Mouse (Mus musculus) mesoderm, embryonic 11.5 days (tissue): ENCODE measurements around the gene Cbx8.

Source experiments
- DNase-seq: peaks from one replicate; pipeline ENCODE4 v3.0.0-alpha.2; 2012; ENCODE audit warnings: low read depth, low spot score

Gene Cbx8

DNA sequence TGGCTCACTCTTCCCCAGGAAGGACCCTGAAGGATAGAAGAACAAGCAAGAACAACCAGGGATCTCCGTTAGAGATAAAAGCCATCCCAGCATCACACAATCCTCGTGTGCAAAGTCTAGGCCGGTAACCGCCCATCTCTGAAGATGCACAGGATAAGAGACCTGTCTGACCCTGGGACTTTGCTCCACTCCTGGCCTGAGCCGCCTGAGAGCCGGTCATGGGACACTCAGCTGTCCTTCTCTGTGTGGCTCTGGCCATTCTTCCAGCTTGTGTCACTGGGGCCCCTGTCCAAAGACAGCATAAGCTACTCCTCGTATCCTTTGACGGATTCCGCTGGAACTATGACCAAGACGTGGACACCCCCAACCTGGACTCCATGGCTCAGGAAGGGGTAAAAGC lies 52.8 kb downstream of the Cbx8 start, which contains the start of gene Enpp7:
Gene Enpp7, plus strand, starts transcription at position 190 of the 400 bp plus-strand sequence.
- DNase-seq: no peak
